Mouse (Mus musculus): ENCODE results near the gene Nmnat3. TPM values are rescaled to one million over a fixed set of nuclear protein-coding genes. Genes with fewer than 3 reads are reported as not detected.
A peak's percentile ranks its signal among the peaks of the same experiment; 100 is the strongest.

The Nmnat3 gene
- polyA plus RNA-seq, 1 experiment from 2014 or later, result 1.4 TPM

DNA sequence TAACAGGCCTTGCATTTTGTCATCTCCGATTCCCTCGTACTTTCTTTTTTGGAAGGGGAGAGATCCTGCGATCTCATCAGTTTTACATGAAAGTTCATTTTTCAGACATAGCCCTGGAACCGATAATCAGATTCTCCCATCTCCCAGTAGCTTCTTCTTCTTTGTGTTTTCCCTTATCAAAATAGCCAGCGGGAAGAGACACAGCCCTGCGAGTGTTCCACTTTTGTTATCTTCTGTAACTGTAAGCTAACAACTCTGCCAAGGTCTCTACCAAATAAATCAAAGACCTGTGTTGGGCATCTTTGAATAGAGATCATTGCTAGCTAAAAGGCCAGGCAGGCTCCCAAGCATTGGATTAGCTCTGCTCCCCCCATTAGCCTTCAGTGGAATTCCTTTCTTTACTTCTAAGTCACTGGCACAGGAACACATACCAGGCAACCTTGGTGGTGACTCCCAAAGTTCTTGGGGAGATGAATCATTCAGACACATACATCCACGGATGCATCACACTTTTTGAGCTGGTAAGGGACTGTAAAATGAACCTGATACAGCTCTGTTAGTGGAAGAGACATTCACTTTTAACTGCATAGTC lies 26.9 kb downstream of the Nmnat3 start:
- 87% methylated on average over 7 of the region's 7 CpGs for WGBS
- Histone ChIP-seq H3K9me3 (no peaks in the 10 kb centered on the region), H3K4me3 (no peak overlapping the region), H3K27me3 (no peaks in the 10 kb centered on the region), H3K4me2 (no peak overlapping the region), H3K36me3 (no peaks in the 10 kb centered on the region), H3K9ac (no peak overlapping the region), H3K27ac (replicated peaks) (no peak overlapping the region), H3K4me1 (replicated peaks) (peaks cover 7% of the 10 kb centered on the region; the same call in 1 of the 2 replicates)
- no peak for ATAC-seq (ENCODE audit: low FRiP score, low read depth)

DNA sequence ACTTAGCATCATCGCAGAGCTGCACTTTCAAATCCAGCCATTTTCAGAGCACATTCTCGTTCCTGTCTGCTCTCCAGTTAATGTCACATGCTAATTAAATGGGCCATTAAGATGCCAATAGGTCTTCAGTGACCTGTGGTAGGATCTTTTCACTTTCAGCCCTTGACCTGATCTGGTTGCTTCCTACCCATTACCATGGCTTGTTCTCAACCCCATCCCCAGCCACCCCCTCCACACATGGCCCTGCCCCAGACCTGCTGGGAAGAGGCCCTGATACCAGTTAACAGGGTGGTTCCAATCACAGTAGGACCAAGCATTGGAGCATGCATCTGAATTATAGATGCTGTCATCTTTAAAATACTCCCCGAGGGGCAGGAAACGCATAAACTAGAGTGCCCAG lies 30.7 kb downstream of the Nmnat3 start:
- no peaks in the 10 kb centered on the region for H3K9me3 ChIP-seq
- H3K9ac ChIP-seq, result no peak overlapping the region
- peaks cover 7% of the 10 kb centered on the region; the same call in 1 of the 2 replicates for H3K4me1 ChIP-seq (replicated peaks)
- 56% methylated on average over 4 of the region's 4 CpGs for WGBS
- no peak overlapping the region for H3K27ac ChIP-seq (replicated peaks)
- ATAC-seq (ENCODE audit: low FRiP score, low read depth), result no peak
- no peak overlapping the region for H3K4me3 ChIP-seq
- no peaks in the 10 kb centered on the region for H3K27me3 ChIP-seq
- no peak overlapping the region for H3K4me2 ChIP-seq
- no peaks in the 10 kb centered on the region for H3K36me3 ChIP-seq

DNA sequence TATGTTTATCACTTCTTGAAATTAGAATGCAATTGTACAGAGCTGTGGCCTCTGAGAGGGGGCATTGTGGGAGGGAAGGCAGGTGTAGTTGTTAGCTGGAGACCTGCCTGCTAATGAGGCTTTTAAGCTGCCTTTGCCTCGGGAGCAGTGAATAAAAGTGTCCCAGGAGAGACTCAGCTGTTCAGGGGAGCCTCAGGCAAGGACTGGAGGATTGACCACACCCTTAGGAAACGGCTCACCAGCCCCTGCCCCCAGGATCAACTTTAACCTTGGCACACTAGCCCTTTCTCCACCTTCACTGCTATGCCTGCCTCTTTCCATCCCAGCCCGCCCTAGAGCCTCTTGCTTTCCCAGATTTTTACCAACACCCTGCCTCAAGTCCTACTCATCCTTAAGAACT lies 31.6 kb downstream of the Nmnat3 start:
- Histone ChIP-seq H3K36me3 (no peaks in the 10 kb centered on the region), H3K27me3 (no peaks in the 10 kb centered on the region), H3K27ac (replicated peaks) (no peak overlapping the region), H3K4me3 (no peak overlapping the region), H3K9me3 (no peaks in the 10 kb centered on the region), H3K4me2 (no peak overlapping the region), H3K9ac (no peak overlapping the region), H3K4me1 (replicated peaks) (peaks cover 7% of the 10 kb centered on the region; the same call in 1 of the 2 replicates)
- ATAC-seq (ENCODE audit: low FRiP score, low read depth), result no peak
- WGBS, result 41% methylated on average over 3 of the region's 3 CpGs

DNA sequence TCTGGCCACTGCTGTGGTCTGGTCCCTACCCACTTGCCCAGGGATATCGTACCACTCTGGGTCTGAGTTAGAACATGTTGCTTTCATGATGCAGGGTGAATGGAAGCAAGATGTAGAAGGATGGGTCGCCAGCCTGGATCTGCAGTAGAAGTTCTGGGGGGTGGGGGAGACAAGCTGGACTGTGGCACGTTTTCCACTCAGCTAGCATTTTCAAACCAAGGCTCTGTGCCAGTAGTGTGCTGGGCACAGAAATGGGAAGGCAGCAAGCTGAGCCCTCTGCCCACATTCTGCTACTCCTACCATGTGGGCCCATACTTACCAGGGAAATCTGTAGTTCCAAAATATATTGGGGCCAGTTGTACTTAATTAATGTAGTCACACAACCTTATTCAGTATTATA lies 33.5 kb downstream of the Nmnat3 start:
- H3K9ac ChIP-seq, result no peak overlapping the region
- no peak overlapping the region for H3K4me3 ChIP-seq
- H3K36me3 ChIP-seq, result no peaks in the 10 kb centered on the region
- no peak overlapping the region for H3K4me2 ChIP-seq
- no peaks in the 10 kb centered on the region for H3K9me3 ChIP-seq
- peaks cover 7% of the 10 kb centered on the region; the same call in 1 of the 2 replicates for H3K4me1 ChIP-seq (replicated peaks)
- ATAC-seq (ENCODE audit: low FRiP score, low read depth), result no peak
- 82% methylated on average over 3 of the region's 3 CpGs for WGBS
- H3K27ac ChIP-seq (replicated peaks), result no peak overlapping the region
- no peaks in the 10 kb centered on the region for H3K27me3 ChIP-seq

DNA sequence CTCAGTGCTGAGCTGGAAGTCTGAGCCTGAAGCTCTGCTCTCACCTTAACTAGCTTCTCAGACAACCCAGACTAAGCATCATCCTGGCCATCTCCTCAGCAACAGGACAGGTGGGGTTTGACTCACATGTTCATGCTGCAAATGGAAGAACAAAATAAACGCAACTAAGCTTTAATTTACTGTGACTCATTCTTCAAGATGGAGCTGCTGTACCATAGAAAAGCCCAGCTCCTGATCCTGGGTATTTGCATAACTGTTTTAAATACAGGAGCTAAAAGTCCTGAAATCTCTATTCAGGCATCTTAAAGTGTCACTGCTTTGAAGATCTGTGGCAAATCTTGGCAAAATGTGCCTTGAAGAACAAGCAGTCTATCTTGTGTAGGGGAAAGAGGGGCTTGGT lies 38.9 kb downstream of the Nmnat3 start:
- no peaks in the 10 kb centered on the region for H3K36me3 ChIP-seq
- no peak for ATAC-seq (ENCODE audit: low FRiP score, low read depth)

DNA sequence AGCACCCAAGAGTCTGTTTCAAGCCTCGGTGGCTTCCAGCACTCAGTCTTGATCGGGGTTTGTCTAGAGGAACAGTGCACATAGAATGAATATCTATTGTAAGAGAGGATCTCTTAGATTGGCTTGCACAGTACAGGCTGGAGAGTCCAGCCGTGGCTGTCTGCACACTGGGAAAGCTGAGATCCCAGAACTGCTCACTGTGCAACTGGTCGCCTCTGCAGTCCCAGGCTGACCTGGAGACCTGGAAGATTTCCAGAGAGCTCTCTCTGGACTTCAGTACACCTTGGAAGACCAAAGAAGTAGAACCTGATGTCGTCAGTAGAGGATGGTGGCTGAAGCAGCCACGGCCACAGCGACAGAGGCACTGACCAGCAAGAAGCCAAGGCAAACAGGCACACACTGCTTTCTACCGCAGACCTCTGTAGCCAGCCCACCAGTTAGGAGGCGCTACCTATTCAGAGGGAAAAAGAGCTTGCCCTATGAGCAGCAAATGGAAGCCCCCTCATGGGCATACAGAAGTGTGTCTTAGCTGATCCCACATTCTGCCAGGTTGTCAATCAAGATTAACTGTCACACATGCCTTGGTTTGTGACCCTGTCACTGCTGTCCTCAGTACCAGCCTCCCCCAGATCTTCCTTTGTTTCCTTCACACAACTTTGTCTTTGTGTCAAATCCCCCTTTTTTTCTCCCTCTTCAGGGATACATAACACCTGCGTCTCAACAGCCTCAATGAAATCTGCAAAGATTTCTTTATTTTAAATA lies 41.4 kb downstream of the Nmnat3 start:
- H3K27ac ChIP-seq (replicated peaks), result no peak overlapping the region
- no peak overlapping the region for H3K4me3 ChIP-seq
- H3K4me2 ChIP-seq, result no peak overlapping the region
- peaks cover 14% of the 10 kb centered on the region for H3K4me1 ChIP-seq (replicated peaks)
- H3K27me3 ChIP-seq, result no peaks in the 10 kb centered on the region
- no peak overlapping the region for H3K9ac ChIP-seq
- 74% methylated on average over 10 of the region's 10 CpGs for WGBS
- ATAC-seq (ENCODE audit: low FRiP score, low read depth), result no peak
- H3K36me3 ChIP-seq, result no peaks in the 10 kb centered on the region
- H3K9me3 ChIP-seq, result no peaks in the 10 kb centered on the region

More for the DNA sequence above, 38.9 kb downstream of the Nmnat3 start:
- H3K4me2 ChIP-seq, result no peak overlapping the region
- H3K9me3 ChIP-seq, result no peaks in the 10 kb centered on the region
- peaks cover 14% of the 10 kb centered on the region for H3K4me1 ChIP-seq (replicated peaks)
- WGBS, result 87% methylated on average over 1 of the region's 1 CpGs
- H3K27ac ChIP-seq (replicated peaks), result no peak overlapping the region
- no peak overlapping the region for H3K4me3 ChIP-seq
- no peak overlapping the region for H3K9ac ChIP-seq
- no peaks in the 10 kb centered on the region for H3K27me3 ChIP-seq

DNA sequence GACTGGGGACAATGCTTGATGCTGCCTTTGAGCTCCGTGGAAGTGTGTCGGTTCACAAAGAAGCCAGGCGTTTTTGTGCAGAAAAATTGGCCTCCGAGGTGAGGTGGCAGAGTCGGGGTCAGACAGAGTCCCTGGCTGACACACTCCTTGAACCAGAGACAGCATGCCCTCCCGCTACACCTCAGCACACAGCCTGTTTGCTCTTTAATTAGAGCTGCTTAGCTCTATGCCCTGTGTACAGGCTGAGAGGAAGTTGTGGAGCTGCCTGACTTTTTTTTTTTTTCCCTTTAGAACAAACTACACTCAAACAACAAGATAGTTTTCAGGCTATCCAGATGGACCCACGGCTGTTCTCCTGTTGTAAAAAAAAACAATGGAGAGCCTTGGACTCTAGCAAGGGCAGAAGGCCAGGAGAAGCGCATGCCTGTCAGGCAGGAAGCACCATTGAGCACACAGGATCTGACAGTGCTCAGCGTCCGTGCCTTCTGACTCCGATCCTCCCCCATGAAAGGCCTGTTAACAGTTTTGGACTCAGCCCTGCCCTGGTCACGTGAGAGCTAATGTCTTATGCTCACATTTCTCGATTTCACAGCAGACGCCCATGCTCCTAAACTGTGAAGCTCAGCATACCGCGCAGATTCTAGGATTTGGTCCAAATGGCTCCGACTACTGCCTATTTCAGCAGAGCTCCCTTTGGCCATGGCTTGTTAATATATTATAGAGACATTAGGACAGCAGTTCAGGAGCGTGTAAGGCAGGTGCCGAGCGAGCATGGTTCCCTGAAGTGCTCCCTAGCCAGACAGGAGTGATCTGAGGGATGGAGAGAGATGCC lies 42.3 kb downstream of the Nmnat3 start:
- no peak overlapping the region for H3K9ac ChIP-seq

DNA sequence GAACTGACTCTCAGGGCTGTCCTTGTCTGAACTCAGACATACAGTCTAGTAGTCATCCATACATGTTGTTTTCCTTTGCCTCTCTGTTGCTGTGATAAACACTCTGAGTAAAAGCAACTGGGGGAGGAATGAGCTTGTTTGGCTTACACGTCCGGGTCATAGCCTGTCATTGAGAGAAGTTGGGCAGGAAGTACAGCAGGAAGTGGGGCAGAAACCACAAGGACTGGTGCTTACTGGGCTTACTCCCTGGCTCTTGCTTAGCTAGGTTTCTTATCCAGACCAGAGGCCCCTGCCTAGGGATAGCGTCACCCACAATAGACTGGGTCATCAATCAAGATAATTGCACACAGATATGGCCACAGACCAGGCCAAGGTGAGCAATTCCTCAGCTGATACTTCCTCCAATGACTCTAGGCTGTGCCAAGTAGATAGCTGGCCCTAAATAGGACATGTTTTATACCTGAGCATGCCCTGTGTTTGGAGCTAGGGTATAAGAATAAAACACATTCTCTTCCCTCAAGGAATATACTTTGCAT lies 46.1 kb downstream of the Nmnat3 start:
- no peak for ATAC-seq (ENCODE audit: low FRiP score, low read depth)
- Histone ChIP-seq H3K27me3 (no peaks in the 10 kb centered on the region), H3K9ac (no peak overlapping the region), H3K4me2 (no peak overlapping the region), H3K27ac (replicated peaks) (no peak overlapping the region), H3K9me3 (no peaks in the 10 kb centered on the region), H3K4me3 (no peak overlapping the region), H3K4me1 (replicated peaks) (peaks cover 14% of the 10 kb centered on the region), H3K36me3 (no peaks in the 10 kb centered on the region)
- WGBS, result 87% methylated on average over 3 of the region's 3 CpGs

More for the DNA sequence above, 42.3 kb downstream of the Nmnat3 start:
- no peaks in the 10 kb centered on the region for H3K9me3 ChIP-seq
- H3K27ac ChIP-seq (replicated peaks), result no peak overlapping the region
- H3K4me1 ChIP-seq (replicated peaks), result peaks cover 14% of the 10 kb centered on the region
- H3K36me3 ChIP-seq, result no peaks in the 10 kb centered on the region
- peak; percentile 80 for ATAC-seq (ENCODE audit: low FRiP score, low read depth)
- H3K27me3 ChIP-seq, result no peaks in the 10 kb centered on the region
- no peak overlapping the region for H3K4me3 ChIP-seq
- H3K4me2 ChIP-seq, result peak overlapping the region; percentile 25; the same call in 1 of the 2 replicates
- 33% methylated on average over 20 of the region's 20 CpGs for WGBS

DNA sequence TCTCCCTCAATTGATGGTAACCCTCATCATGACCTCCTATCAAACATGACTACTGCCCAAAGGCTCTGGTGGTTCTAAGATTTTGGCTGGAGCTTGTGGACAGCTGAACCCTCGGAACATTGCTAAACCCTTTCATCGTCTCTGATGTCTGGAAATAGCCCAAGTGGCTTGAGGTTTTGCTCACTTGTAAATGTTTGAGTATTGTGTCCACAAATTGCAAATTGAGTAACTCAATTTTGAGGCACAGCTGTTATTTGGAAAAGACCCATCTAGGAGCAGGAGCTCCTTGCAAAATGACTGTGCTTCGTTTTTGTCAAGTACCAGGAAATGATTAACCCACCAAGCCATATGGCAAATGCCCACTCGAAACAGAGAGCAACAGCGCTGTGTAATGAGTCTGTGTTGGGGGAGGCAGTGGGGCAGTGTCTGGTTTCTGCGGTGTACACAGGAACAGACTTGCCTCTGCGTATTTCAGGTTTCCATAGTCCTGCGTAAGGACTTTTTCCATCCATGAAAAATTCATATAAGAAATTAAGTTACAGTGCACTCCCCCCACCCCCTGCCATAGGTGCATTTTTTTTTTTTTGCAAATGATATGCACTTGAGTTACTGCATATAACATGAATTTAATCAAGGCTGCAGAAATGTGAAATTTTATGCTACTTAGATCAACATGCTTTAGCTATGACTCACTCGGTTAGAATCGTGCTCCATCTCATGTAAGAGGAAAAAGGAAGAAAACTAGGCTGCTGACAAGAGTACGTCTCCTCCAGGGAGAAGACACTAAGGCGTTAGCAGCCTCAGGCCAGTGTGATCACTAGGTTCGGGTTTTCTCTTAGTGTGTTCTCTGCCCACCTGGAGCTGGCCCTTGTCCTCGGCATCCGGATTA lies 50.9 kb downstream of the Nmnat3 start:
- no peak overlapping the region for H3K27ac ChIP-seq (replicated peaks)
- H3K9me3 ChIP-seq, result no peaks in the 10 kb centered on the region
- no peak overlapping the region for H3K4me2 ChIP-seq
- H3K4me3 ChIP-seq, result no peak overlapping the region
- no peaks in the 10 kb centered on the region for H3K36me3 ChIP-seq
- H3K4me1 ChIP-seq (replicated peaks), result no peaks in the 10 kb centered on the region
- no peaks in the 10 kb centered on the region for H3K27me3 ChIP-seq
- WGBS, result 78% methylated on average over 15 of the region's 15 CpGs
- ATAC-seq (ENCODE audit: low FRiP score, low read depth), result no peak
- no peak overlapping the region for H3K9ac ChIP-seq

DNA sequence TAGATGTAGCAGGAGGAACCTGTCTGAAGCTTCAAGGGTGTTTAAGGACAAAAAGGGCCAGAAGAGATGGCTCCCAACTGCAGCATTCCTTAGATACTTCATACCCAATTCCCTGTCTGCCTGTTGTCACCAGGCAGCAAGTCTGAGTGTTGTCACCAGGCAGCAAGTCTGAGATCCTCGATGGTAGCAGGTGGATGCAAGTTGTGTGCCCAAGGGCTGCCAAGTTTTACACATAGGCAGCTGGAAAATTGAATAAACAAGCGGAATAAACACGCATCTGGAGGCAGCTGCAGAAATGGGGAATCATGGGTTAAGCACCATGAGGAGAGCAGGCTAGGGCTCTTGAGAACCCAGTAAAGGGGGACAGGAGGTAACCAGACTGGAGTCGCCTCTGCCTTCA lies 52.7 kb downstream of the Nmnat3 start:
- no peaks in the 10 kb centered on the region for H3K4me1 ChIP-seq (replicated peaks)
- H3K4me3 ChIP-seq, result no peak overlapping the region
- H3K36me3 ChIP-seq, result no peaks in the 10 kb centered on the region
- H3K9ac ChIP-seq, result no peak overlapping the region
- no peaks in the 10 kb centered on the region for H3K27me3 ChIP-seq
- WGBS, result 73% methylated on average over 4 of the region's 4 CpGs
- no peak for ATAC-seq (ENCODE audit: low FRiP score, low read depth)
- no peak overlapping the region for H3K27ac ChIP-seq (replicated peaks)
- H3K9me3 ChIP-seq, result no peaks in the 10 kb centered on the region
- H3K4me2 ChIP-seq, result no peak overlapping the region

DNA sequence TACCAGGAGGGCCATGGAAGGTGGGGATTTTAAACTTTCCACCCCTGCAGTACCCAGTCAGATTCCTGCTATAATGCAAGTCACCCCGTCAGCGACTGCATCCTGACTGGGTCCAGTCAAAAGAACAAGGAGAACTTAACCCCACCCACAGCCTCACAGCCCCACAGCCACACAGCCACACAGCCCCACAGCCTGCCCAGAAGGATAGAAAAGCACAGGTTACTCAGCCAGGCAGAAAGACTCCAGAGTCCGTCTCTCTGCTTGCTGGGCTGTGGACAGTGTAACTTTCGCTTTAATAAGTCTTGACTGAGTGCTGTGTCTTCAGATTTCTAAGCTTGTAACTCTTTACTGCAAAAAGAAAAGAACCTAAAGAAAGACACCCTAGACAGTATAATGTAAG lies 53.2 kb downstream of the Nmnat3 start:
- Histone ChIP-seq H3K4me1 (replicated peaks) (no peaks in the 10 kb centered on the region), H3K4me3 (no peak overlapping the region), H3K9me3 (no peaks in the 10 kb centered on the region), H3K27me3 (no peaks in the 10 kb centered on the region), H3K27ac (replicated peaks) (no peak overlapping the region), H3K9ac (no peak overlapping the region), H3K4me2 (no peak overlapping the region), H3K36me3 (no peaks in the 10 kb centered on the region)
- no peak for ATAC-seq (ENCODE audit: low FRiP score, low read depth)
- WGBS, result 76% methylated on average over 4 of the region's 4 CpGs
